Mouse (Mus musculus): ENCODE results near the gene Ppfibp2. TPM values are rescaled to one million over a fixed set of nuclear protein-coding genes. Genes with fewer than 3 reads are reported as not detected.

Gene Ppfibp2
- polyA plus RNA-seq, 1 experiment from 2014 or later: 7.1 TPM

DNA sequence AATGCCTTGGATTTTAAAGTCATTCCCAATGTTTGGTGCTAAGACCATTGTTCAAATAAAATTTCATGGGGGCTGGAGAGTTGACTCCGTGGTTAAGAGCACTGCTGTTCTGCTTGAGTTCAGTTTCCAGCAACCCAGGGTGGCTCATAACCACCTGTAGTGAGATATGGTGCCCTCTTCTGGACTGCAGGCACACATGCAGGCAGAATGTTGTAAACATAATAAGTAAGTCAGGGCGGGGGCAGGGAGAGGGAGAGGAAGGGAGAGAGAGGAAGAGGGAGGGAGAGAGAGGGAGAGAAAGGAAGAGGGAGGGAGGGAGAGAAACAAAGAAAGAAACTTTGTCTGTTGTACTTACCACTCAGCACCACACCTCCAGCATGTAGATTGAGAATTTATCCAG lies 21.2 kb upstream of the Ppfibp2 start:
- no peak for ATAC-seq (ENCODE audit: low FRiP score, low TSS enrichment)
- H3K27ac ChIP-seq (ENCODE audit: low read length): no peak overlapping the region
- H3K9me3 ChIP-seq (ENCODE audit: low read length): peaks cover 4% of the 10 kb centered on the region; the same call in 1 of the 2 replicates
- H3K36me3 ChIP-seq (ENCODE audit: insufficient read depth, low read length): peaks cover 26% of the 10 kb centered on the region
- H3K4me3 ChIP-seq (ENCODE audit: low read length): no peak overlapping the region
- no peaks in the 10 kb centered on the region for H3K27me3 ChIP-seq (ENCODE audit: insufficient read depth, low read length)
- peaks cover 7% of the 10 kb centered on the region; the same call in 1 of the 2 replicates for H3K4me1 ChIP-seq (ENCODE audit: insufficient read depth, low read length)
- no peak overlapping the region for H3K9ac ChIP-seq (replicated peaks; ENCODE audit: low read length)
- H3K4me2 ChIP-seq (replicated peaks; ENCODE audit: low read depth, low read length): no peak overlapping the region
- 68% methylated on average over 2 of the region's 2 CpGs for WGBS

DNA sequence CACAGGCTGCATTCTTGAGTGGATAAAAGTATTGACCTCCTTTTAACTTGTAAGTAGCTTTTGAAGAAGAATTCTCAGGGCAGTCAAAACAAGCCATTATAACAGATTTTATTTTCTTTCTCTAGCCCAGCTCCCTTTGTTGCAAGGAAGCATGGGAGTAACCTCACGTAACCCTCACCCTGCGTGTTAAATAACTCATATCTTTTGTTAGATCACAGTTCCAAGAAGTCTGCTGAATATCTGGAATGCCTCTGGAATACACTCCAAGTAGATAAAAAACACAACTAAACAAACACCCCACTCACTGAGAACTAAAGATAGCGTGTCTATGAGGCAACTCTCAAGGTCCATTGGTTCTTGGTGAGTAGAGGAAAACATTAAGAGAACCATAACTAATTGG lies 20.7 kb upstream of the Ppfibp2 start:
- H3K27ac ChIP-seq (ENCODE audit: low read length): no peak overlapping the region
- H3K4me2 ChIP-seq (replicated peaks; ENCODE audit: low read depth, low read length): no peak overlapping the region
- H3K4me1 ChIP-seq (ENCODE audit: insufficient read depth, low read length): peaks cover 3% of the 10 kb centered on the region; the same call in 1 of the 2 replicates
- peaks cover 4% of the 10 kb centered on the region; the same call in 1 of the 2 replicates for H3K9me3 ChIP-seq (ENCODE audit: low read length)
- ATAC-seq (ENCODE audit: low FRiP score, low TSS enrichment): no peak
- H3K36me3 ChIP-seq (ENCODE audit: insufficient read depth, low read length): peaks cover 26% of the 10 kb centered on the region
- WGBS: 65% methylated on average over 3 of the region's 3 CpGs
- no peak overlapping the region for H3K9ac ChIP-seq (replicated peaks; ENCODE audit: low read length)
- no peak overlapping the region for H3K4me3 ChIP-seq (ENCODE audit: low read length)
- H3K27me3 ChIP-seq (ENCODE audit: insufficient read depth, low read length): no peaks in the 10 kb centered on the region

DNA sequence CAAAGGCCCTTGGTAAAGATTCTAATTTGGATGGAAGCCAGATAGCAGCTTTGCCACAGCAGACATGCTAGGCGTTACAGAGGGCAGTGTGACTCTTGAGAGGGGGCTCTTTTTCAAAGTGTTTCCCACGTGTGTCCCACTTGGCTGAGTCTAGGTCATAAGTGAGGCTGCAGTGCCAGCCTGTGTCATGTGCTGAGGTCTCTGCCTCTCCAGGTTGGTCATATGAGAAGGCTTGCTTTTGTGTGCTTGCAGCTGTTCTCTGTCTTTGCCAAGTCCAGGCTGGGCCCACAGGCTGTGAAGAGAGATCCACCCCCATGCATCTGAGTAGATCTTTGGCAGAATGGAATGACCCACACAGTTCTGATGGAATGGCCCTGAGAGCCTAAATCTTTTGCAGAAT lies 2.4 kb upstream of the Ppfibp2 start:
- H3K4me1 ChIP-seq (ENCODE audit: insufficient read depth, low read length): peaks cover 3% of the 10 kb centered on the region; the same call in 1 of the 2 replicates
- H3K36me3 ChIP-seq (ENCODE audit: insufficient read depth, low read length): peaks cover 6% of the 10 kb centered on the region; the same call in 1 of the 2 replicates
- H3K27ac ChIP-seq (ENCODE audit: low read length): no peak overlapping the region
- no peak overlapping the region for H3K4me3 ChIP-seq (ENCODE audit: low read length)
- WGBS: 38% methylated on average over 2 of the region's 2 CpGs
- H3K9ac ChIP-seq (replicated peaks; ENCODE audit: low read length): no peak overlapping the region
- no peak overlapping the region for H3K4me2 ChIP-seq (replicated peaks; ENCODE audit: low read depth, low read length)
- no peaks in the 10 kb centered on the region for H3K27me3 ChIP-seq (ENCODE audit: insufficient read depth, low read length)
- no peak for ATAC-seq (ENCODE audit: low FRiP score, low TSS enrichment)
- H3K9me3 ChIP-seq (ENCODE audit: low read length): no peaks in the 10 kb centered on the region

DNA sequence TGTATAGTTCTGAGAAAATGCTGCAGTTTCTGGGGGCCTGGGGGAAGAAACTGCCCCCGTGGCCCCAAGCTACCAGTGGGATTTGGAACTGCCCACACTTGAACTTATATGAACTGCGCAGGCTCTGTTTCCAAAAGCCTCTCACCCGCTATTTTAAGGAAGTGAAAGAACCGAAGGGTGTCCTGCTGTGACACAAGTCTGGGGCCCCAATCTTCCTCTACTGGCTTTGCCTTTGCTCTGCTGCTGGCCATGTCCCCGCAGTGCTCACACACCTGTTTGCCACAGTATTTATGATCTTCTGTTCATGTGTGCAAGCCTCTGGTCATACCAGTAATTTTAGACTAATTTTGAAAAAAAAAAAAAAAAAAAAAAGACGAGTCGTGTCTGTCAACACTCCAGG lies 1.1 kb upstream of the Ppfibp2 start:
- no peak for ATAC-seq (ENCODE audit: low FRiP score, low TSS enrichment)

DNA sequence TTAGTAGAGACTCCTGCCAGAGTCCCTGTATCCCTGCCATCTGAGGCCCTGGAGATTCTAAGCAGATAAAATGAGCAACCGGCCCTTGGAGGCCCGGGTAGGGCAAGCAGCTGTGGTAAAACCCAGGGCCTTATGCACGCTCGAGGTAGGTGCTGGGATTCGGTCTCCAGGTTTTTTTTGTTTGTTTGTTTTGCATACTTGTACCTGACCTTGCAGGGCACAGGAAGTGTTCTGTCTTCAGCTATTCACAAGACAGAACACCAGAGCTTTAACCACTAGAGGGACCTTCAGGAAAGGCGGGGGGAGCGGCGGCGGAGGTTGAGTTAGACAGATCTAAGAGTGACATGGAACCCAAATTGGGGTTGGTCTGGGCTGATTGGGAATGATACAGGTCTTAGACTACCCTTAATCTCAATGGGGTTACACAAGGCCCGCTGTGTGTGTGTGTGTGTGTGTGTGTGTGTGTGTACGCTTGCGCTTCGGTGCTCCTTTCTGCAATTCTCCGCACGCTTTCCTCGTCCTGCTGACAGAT lies 616 bp upstream of the Ppfibp2 start:
- Histone ChIP-seq H3K36me3 (ENCODE audit: insufficient read depth, low read length) (peaks cover 6% of the 10 kb centered on the region; the same call in 1 of the 2 replicates), H3K27ac (ENCODE audit: low read length) (peak overlapping the region; percentile 86), H3K9me3 (ENCODE audit: low read length) (no peaks in the 10 kb centered on the region), H3K27me3 (ENCODE audit: insufficient read depth, low read length) (no peaks in the 10 kb centered on the region), H3K4me3 (ENCODE audit: low read length) (peak overlapping the region; percentile 59), H3K9ac (replicated peaks; ENCODE audit: low read length) (peak overlapping the region; percentile 62), H3K4me1 (ENCODE audit: insufficient read depth, low read length) (peaks cover 3% of the 10 kb centered on the region; the same call in 1 of the 2 replicates), H3K4me2 (replicated peaks; ENCODE audit: low read depth, low read length) (peak overlapping the region; percentile 91)
- under 1% methylated on average over 16 of the region's 16 CpGs for WGBS
- ATAC-seq (ENCODE audit: low FRiP score, low TSS enrichment): peak; percentile 70

More for the DNA sequence above, 1.1 kb upstream of the Ppfibp2 start:
- Histone ChIP-seq H3K4me2 (replicated peaks; ENCODE audit: low read depth, low read length) (peak overlapping the region; percentile 91), H3K27me3 (ENCODE audit: insufficient read depth, low read length) (no peaks in the 10 kb centered on the region), H3K4me3 (ENCODE audit: low read length) (peak overlapping the region; percentile 59), H3K9ac (replicated peaks; ENCODE audit: low read length) (peak overlapping the region; percentile 62), H3K4me1 (ENCODE audit: insufficient read depth, low read length) (peaks cover 3% of the 10 kb centered on the region; the same call in 1 of the 2 replicates), H3K9me3 (ENCODE audit: low read length) (no peaks in the 10 kb centered on the region), H3K36me3 (ENCODE audit: insufficient read depth, low read length) (peaks cover 6% of the 10 kb centered on the region; the same call in 1 of the 2 replicates), H3K27ac (ENCODE audit: low read length) (no peak overlapping the region; the same call in 1 of the 2 replicates)
- WGBS: 31% methylated on average over 7 of the region's 7 CpGs

DNA sequence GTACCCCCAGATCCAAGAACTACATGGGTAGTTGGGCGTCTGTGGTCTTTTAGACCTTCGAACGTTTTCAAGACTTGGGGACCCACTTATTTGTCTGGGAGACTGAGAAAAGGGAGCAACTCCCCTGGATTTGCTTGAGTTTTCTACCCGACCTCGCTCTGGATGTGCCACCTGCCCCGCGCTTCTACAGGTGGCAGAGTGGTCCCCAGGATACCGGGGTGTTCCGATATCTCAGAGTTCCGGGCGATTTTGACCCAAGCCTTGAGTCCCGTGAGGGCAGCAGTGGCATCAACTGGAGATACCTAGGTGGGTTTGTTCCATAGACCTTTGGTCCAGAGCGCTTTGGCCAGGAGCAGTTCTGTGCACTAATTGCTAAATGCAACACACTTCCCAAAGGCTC lies 419 bp downstream of the Ppfibp2 start:
- peak overlapping the region; percentile 91 for H3K4me2 ChIP-seq (replicated peaks; ENCODE audit: low read depth, low read length)
- ATAC-seq (ENCODE audit: low FRiP score, low TSS enrichment): no peak

DNA sequence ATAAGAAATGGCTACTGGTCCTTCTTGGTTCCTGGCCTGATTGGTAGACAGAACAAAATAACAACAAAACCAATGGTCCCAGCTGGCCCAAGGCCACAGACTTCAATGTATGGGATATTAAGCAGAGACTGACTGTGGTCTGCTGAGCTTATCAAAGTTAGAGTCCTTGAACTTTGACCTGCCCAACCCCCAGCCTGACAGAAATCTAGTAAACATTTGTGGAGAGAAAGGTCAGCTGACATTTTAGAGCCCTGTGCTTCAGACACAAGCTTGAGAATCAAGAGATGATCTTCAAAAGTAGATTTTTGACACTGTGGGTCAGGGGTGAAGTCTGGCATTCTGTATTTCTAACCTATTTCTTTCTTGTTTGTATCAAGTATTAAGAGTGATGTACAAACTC lies 1.7 kb downstream of the Ppfibp2 start:
- no peak overlapping the region for H3K9ac ChIP-seq (replicated peaks; ENCODE audit: low read length)
- H3K36me3 ChIP-seq (ENCODE audit: insufficient read depth, low read length): no peaks in the 10 kb centered on the region
- H3K27ac ChIP-seq (ENCODE audit: low read length): no peak overlapping the region
- ATAC-seq (ENCODE audit: low FRiP score, low TSS enrichment): no peak
- no peaks in the 10 kb centered on the region for H3K27me3 ChIP-seq (ENCODE audit: insufficient read depth, low read length)
- no peak overlapping the region for H3K4me2 ChIP-seq (replicated peaks; ENCODE audit: low read depth, low read length)
- H3K4me3 ChIP-seq (ENCODE audit: low read length): no peak overlapping the region
- H3K4me1 ChIP-seq (ENCODE audit: insufficient read depth, low read length): peaks cover 3% of the 10 kb centered on the region; the same call in 1 of the 2 replicates
- H3K9me3 ChIP-seq (ENCODE audit: low read length): no peaks in the 10 kb centered on the region

More for the DNA sequence above, 419 bp downstream of the Ppfibp2 start:
- peak overlapping the region; percentile 62 for H3K9ac ChIP-seq (replicated peaks; ENCODE audit: low read length)
- H3K27me3 ChIP-seq (ENCODE audit: insufficient read depth, low read length): no peaks in the 10 kb centered on the region
- 11% methylated on average over 13 of the region's 13 CpGs for WGBS
- peaks cover 6% of the 10 kb centered on the region; the same call in 1 of the 2 replicates for H3K36me3 ChIP-seq (ENCODE audit: insufficient read depth, low read length)
- H3K9me3 ChIP-seq (ENCODE audit: low read length): no peaks in the 10 kb centered on the region
- H3K4me1 ChIP-seq (ENCODE audit: insufficient read depth, low read length): peaks cover 3% of the 10 kb centered on the region; the same call in 1 of the 2 replicates
- no peak overlapping the region for H3K27ac ChIP-seq (ENCODE audit: low read length)
- H3K4me3 ChIP-seq (ENCODE audit: low read length): peak overlapping the region; percentile 59

DNA sequence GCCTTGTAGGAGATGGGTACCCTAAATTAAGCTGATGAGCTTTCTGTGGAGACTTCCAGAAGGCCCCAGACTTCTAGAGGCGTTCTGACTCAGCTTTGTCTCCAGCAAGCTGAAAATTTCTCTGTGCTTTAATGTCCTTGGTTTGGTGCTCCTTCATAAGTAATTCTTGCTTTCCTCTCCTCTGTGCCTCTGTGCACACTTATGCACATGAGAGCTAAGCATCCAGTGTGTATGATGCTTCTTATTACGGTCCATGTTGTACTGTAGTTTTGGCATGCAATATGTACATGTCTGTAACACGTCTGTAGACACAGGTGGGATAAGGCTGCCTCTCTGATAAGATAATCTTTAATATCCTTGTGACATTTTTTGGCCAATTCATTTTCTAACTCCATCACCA lies 2.9 kb downstream of the Ppfibp2 start:
- Histone ChIP-seq H3K4me1 (ENCODE audit: insufficient read depth, low read length) (peaks cover 3% of the 10 kb centered on the region; the same call in 1 of the 2 replicates), H3K4me3 (ENCODE audit: low read length) (no peak overlapping the region), H3K27me3 (ENCODE audit: insufficient read depth, low read length) (no peaks in the 10 kb centered on the region), H3K4me2 (replicated peaks; ENCODE audit: low read depth, low read length) (no peak overlapping the region), H3K9ac (replicated peaks; ENCODE audit: low read length) (no peak overlapping the region), H3K36me3 (ENCODE audit: insufficient read depth, low read length) (no peaks in the 10 kb centered on the region), H3K27ac (ENCODE audit: low read length) (no peak overlapping the region), H3K9me3 (ENCODE audit: low read length) (no peaks in the 10 kb centered on the region)
- 85% methylated on average over 3 of the region's 3 CpGs for WGBS
- ATAC-seq (ENCODE audit: low FRiP score, low TSS enrichment): no peak

DNA sequence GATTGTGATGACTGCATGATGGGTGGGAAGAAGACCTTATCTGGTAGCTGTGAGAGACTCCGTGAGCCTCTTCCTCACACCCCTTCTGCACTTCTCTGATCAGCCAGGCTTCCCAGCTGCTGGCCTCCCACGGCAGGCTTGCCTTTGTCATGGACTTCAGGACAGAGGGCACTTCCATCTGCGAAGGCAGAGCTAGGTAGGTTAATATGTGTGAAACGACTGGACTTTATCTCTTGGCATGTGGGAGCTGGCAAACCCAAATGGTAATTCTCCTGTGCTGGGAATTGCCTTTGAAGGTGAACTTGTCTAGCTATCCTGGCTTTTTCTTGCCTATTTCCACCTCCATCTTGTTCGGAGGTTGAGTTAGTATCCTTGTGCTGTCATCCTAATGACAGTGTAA lies 5.6 kb downstream of the Ppfibp2 start:
- 60% methylated on average over 5 of the region's 5 CpGs for WGBS
- Histone ChIP-seq H3K27ac (ENCODE audit: low read length) (no peak overlapping the region), H3K9me3 (ENCODE audit: low read length) (no peaks in the 10 kb centered on the region), H3K4me3 (ENCODE audit: low read length) (no peak overlapping the region), H3K27me3 (ENCODE audit: insufficient read depth, low read length) (no peaks in the 10 kb centered on the region), H3K36me3 (ENCODE audit: insufficient read depth, low read length) (no peaks in the 10 kb centered on the region), H3K4me1 (ENCODE audit: insufficient read depth, low read length) (no peaks in the 10 kb centered on the region), H3K4me2 (replicated peaks; ENCODE audit: low read depth, low read length) (no peak overlapping the region), H3K9ac (replicated peaks; ENCODE audit: low read length) (no peak overlapping the region)
- ATAC-seq (ENCODE audit: low FRiP score, low TSS enrichment): no peak

DNA sequence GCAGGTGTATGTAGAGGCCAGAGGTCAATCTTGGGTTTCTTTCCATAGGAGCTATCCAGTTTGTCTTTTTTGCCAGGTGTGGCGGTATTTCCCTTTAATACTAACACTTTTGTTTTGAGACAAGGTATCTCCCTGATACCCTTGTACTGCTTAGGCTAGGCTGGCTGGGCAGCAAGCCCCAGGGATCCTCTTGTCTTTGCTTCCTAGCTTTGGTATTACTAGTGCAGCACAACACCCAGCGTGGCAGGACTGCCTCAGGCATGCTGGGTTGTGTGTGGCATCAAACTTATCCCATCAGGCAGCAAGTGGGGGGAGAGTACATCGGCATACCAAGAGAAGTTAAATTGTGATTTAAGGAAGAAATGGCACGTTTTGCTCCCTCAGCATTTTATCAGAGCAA lies 7.5 kb downstream of the Ppfibp2 start:
- Histone ChIP-seq H3K9me3 (ENCODE audit: low read length) (no peaks in the 10 kb centered on the region), H3K27me3 (ENCODE audit: insufficient read depth, low read length) (no peaks in the 10 kb centered on the region), H3K9ac (replicated peaks; ENCODE audit: low read length) (no peak overlapping the region), H3K4me3 (ENCODE audit: low read length) (no peak overlapping the region), H3K27ac (ENCODE audit: low read length) (no peak overlapping the region), H3K4me1 (ENCODE audit: insufficient read depth, low read length) (no peaks in the 10 kb centered on the region), H3K36me3 (ENCODE audit: insufficient read depth, low read length) (no peaks in the 10 kb centered on the region), H3K4me2 (replicated peaks; ENCODE audit: low read depth, low read length) (no peak overlapping the region)
- WGBS: 61% methylated on average over 4 of the region's 4 CpGs
- ATAC-seq (ENCODE audit: low FRiP score, low TSS enrichment): 0 out of 2 replicates have a peak, but pooled peaks have one; percentile 49
